Mouse (Mus musculus) lung, postnatal 4 days (tissue): ENCODE data around the gene Ankrd44.
A peak's percentile ranks its signal among the peaks of the same experiment; 100 is the strongest.

Experiments used
- DNase-seq, 2 experiments: peaks; one replicate each; pipeline ENCODE4 v3.0.0; 2021

The Ankrd44 gene

GRCm38 (mm10) chr1:54807832-54808231, 118.4 kb downstream of the Ankrd44 start:
- no peak for DNase-seq

DNA sequence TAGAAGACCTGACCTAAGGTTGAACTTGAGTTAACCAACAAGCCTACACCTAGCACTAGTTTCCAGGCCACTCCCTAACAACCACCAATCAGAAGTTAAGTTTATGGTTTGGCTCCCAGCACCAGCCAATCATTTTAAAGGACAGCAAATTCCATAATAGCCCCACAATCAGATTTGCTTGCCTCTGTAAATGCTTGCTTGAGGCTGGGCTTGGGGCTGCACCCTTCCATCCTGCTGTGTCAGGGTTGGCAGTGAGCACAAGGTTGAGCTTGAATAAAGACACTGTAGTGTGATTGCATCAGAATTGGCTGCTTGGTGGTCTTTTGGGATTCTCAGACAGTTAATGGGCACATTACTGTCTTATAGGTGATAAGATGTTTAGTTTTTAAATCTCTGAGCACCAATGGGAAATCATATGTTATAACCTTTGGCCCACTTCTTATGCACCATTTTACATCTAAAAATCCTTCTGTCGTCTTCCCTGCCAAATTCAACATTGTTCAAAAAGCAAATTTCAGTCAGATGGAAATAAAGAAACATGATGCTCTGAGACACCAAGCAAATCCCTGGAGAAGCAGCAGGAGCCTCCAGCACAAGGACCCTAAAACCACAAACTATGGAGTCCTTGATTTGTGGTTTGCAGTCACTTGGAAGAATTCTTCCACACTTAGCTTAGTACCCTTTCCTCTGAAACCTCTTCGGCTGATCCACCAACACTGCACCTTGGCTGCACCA, 119.9 kb downstream of the Ankrd44 start:
- DNase-seq = no peak

- no peak for DNase-seq
These were observed 121.8 kb downstream of the Ankrd44 start for GRCm38 (mm10) chr1:54804406-54804805.

DNA sequence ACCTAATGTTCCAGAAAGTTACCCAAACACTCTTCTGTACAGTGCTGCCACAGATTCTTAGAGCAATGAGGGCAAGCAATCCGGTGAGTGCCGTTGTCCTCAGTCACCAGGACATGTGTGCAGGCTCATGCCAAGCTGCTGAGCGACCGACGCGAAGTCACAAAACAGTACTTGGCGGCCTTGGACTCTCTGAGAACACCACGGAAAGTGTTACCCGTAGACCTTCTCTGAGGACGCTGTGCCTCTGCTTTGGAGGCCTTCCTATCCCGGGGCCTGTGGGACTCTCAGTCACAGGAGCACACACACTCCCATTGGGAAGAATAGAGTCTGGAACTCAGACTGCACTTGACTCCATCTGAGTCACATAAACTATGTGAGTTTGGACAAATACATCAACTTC, 123.5 kb downstream of the Ankrd44 start:
- no peak for DNase-seq

GRCm38 (mm10) chr1:54801256-54801655, 124.9 kb downstream of the Ankrd44 start:
- no peak for DNase-seq

DNA sequence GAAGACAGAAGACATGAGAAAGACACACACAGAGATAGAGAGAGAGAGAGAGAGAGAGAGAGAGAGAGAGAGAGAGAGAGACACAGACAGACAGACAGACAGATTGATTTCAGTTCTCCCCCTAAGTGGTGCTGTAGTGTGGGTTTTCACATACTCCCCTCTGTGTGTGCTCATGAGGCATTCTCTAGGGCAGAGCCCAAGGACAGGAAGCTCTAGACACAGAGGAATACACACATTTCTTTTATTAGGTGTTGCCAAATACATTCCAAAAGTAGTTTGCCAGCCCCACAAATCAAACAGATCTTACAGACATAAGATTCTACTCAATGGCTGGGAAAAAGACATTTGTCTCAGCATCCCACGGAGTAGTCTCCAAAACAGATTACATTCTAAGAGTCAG, 126.8 kb downstream of the Ankrd44 start:
- no peak for DNase-seq

- DNase-seq = peak; percentile 19 to 32
These were observed 127.8 kb downstream of the Ankrd44 start for GRCm38 (mm10) chr1:54798415-54798814.

GRCm38 (mm10) chr1:54794709-54795108, 131.5 kb downstream of the Ankrd44 start:
- DNase-seq = no peak

- DNase-seq = no peak
These were observed 134.8 kb downstream of the Ankrd44 start for GRCm38 (mm10) chr1:54791406-54791805.

DNA sequence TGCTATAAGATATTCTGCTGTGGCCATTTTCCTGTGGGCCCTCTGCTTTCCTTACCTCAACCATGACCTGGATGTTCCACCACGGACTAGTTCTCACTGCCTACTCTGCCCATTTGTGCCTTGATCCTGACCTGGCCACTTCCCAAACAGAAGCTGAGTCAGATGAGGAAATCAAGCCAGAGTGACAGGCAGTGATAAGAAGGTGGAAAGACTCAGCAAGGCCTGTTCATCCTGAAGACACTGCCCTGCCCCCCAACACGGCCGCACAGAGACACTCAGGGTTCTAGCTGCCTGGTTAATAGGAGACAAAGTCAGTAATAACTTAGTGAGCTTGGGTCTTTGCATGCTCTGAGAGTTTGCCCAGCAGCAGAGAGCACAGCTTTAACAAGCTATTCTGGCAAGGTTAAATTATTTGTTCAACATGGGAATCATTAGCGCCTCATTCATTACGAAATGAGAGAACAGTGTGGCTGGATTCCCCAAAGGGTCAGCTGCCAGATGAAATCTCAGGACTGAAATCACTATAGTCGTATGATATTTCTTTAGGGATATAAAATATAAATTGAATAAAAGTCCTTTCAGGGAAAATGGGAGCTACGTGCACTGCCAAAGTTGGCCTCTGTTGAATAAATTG, 136.7 kb downstream of the Ankrd44 start:
- DNase-seq = no peak

- no peak for DNase-seq
These were observed 137.8 kb downstream of the Ankrd44 start for GRCm38 (mm10) chr1:54788337-54788736.

DNA sequence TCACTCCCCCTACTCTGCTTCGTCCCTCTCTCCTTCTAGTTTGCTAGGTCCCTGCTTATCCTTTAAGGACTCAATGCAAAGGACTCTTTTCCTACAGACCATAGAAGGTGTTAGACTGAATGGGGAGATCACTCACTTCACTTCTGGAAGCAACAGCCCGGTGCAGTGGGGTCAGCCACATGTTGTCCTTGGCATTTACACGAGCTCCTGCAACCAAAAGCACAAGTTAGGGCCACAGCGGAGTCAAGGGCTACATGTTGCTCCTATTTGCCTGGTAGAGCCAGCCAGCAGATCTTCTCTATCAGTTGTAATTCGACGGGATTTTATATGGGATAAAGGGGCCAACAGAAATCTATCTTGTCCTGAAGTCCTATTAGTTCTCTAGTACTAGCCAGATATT, 148.0 kb downstream of the Ankrd44 start:
- DNase-seq = no peak

DNA sequence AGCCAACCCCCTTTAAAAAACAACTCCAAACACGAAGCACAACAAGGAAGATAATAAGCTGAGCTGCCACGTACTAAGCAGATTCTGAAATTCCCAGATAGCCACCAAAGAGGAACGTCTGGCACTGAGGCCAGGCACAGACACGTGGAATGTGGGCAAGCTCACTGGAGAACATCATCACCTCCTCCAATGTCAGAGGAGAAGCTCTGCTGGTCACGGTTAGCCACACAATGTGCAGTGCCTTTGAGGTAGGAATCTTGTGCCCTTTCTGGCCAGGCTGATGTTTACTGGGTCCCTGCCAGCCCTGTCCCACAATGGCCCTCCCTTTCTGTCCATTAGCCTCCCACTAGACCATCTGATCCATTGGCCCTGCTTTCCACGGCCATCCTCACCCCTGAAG, 149.1 kb downstream of the Ankrd44 start:
- no peak for DNase-seq

DNA sequence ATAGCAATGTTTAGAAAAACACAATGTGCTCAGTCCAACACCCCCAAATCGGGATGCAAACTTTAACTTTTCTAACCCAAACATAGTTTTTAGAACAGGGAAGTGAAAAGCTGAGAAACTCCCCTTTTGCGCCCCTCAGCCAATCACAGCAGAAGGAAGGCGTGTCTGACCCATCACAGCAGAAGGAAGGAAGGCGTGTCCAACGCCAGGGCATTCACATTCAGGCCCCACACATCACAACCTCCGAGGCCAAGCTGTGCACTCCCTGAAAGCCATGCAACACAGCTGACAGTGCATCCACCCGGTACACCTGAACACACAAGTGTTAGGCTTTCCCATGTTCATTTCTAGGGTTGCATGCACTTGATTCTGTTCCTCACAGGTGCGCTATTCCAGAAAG, 150.1 kb downstream of the Ankrd44 start:
- DNase-seq = no peak

GRCm38 (mm10) chr1:54772843-54773242, 153.3 kb downstream of the Ankrd44 start:
- DNase-seq = no peak

DNA sequence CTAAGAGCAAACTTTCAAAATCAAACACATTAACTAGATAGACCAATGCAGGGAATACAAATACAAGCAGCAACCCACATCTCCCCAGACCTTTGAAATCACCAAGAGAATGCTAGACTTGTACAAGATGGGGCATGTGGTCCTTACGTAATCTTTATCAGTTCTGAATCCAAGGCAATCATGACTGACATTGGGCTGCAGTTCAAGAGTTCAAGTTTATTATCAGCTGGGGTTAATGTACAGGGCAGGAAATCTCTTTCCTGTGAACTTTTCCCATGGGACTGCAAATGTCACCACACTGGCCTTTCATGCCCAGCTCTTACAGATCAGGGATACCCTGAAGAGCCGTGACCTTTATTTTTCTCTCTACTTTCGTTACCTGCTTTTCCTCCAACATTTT, 154.7 kb downstream of the Ankrd44 start:
- DNase-seq = no peak

- DNase-seq = no peak
These were observed 159.0 kb downstream of the Ankrd44 start for GRCm38 (mm10) chr1:54767221-54767620.

DNA sequence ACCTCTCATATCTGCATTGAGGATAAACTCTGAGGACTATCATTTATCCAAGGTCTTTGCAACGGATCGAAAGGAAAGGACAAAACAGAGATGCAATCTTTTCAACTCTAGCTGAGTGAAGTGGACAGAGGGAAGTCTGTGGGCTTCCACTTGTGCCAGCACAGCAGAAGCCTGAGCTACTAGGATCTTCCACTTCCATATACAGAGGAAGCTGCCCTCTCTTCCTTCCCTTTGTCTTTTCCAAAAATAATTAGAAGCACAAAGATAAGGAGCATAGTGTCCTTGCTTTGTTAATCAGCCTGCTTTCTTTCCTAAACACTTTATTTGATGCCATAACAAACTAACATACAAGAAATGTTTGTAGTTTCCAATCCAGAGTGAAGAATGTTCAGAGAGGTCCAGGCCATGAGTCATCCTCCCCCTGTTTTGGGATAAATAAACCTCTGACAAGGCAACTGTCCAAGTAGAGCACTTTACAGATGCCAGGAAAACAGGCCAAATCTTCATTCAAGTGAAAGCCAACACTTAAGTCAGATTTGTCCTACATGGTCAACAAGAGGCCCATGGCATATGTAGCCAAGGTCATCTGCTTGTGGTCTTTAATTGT, 160.5 kb downstream of the Ankrd44 start:
- peak; percentile 34 to 39 for DNase-seq

DNA sequence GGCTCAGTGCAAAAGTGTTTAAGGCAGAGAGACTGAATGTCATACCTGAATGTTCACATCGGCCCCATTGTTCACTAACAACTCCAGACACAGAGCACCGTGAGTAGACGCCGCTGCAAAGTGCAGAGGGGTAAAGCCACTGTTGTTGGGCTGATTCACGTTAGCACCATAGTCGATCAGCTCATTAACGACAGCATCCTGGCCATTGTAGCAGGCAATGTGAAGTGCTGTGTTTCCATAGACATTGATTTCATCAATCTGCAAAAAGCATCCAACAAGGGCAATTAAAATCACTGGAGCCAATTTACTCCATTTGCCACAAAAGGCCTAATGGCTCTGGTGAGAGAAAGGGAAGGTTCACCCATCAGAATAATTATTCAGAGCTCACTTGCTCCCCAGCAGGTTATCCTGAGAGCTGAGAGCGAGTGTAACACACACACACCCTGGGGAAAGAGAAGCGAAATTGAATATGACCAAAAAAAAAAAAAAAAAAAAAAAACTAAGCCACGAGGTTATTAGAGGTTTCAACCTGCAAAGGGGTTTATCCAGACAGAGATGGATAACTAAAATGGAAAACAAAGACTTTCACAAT, 163.9 kb downstream of the Ankrd44 start:
- no peak for DNase-seq

GRCm38 (mm10) chr1:54759841-54760240, 166.3 kb downstream of the Ankrd44 start:
- no peak for DNase-seq

DNA sequence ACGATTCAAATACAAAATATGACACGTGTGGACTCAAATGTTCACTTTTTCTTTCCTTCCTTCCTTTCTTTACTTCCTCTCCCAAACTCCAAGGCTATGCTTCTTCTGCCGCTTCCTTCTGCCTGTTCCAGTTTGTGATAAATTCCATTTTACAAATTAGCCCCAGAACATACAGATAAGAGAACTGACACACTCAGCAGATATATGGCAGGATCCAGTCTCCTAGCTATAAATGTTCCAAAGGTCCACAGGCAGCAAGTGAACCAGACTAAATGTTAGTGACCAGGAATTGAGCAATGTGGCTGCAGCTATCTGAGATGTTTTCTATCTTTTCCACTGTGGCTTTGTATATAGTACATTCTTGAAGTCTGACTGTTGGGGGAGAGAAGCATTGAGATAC, 168.9 kb downstream of the Ankrd44 start:
- DNase-seq = no peak

- DNase-seq = no peak
These were observed 170.4 kb downstream of the Ankrd44 start for GRCm38 (mm10) chr1:54755690-54756365.

DNA sequence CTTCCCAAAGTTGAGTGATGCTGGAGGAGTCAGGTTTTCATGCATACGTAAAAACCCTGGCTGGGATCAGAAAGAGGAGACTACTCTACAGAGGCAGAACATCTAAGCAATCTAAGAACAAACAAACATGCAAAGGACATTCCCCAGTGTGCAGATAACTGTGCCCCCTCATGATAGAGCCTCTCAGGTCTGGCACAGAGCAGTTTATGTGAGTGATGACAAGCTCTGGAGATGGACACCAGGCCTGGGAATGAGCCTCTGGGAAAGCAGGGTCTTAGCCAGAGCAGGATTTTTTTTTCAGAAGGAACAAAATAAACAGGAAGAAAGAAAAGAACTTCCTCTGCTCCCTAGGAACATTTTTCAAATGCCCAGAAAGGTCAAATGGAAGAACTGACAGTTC, 176.2 kb downstream of the Ankrd44 start:
- DNase-seq = no peak
